Mouse (Mus musculus): Measurements from ENCODE around the gene Spo11. TPM values are rescaled to one million over a fixed set of nuclear protein-coding genes. Genes with fewer than 3 reads are reported as not detected.
A peak's percentile ranks its signal among the peaks of the same experiment; 100 is the strongest.

The Spo11 gene
- polyA plus RNA-seq, 1 experiment from 2014 or later = 0.09 TPM

DNA sequence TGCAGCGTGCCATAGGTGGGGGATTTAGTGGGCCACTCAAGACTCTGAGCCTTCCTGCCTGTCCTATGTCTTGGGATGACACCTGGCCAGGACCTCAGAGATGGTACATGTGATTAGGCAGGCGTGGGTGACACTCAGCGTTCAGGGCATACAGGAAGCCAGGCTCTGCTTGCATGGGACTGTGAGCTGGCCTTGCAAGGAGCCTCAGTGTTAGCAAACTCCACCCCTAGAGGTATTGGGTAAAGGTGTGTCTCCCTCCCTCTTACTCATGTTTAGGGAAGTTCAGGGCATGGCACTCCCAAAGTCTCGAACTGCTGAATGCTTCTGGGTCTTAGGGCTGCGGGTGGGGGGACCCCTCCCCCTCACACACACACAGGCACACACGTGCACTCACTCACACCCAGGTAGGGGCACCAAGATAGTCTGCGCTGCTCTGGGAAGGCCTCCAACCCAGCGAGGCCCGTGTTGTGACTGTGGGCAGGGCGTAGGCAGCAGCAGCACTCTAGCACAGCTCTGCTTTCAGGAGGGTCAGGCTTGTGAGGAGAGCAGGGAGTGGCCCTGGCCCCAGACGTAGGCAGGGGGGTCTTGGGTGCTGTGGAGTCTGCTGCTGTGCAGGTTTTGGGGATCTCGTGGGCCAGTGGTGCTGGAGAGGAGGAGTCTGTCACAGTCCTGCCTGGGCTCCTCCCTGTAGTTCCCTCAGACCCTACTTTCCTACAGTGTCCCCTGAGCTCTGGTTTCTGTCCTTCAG, 53.3 kb downstream of the Spo11 start:
- no peak overlapping the region for H3K4me2 ChIP-seq (ENCODE audit: low read depth, low read length)
- no peak for ATAC-seq (ENCODE audit: low read depth)
- no peaks in the 10 kb centered on the region for H3K9me3 ChIP-seq (ENCODE audit: control insufficient read depth, low read length)
- 88% methylated on average over 12 of the region's 12 CpGs for WGBS
- H3K4me1 ChIP-seq (ENCODE audit: control insufficient read depth, insufficient read depth, low read length) = 0 out of 2 replicates have a peak, but pooled peaks cover 4% of the 10 kb centered on the region
- H3K9ac ChIP-seq (replicated peaks; ENCODE audit: low read depth, low read length) = no peak overlapping the region
- peaks cover 23% of the 10 kb centered on the region for H3K36me3 ChIP-seq (ENCODE audit: control insufficient read depth, insufficient read depth, low read length)
- no peaks in the 10 kb centered on the region for H3K27me3 ChIP-seq (ENCODE audit: control insufficient read depth, insufficient read depth, low read length)
- H3K27ac ChIP-seq (ENCODE audit: low read depth, low read length) = no peak overlapping the region
- no peak overlapping the region for H3K4me3 ChIP-seq (ENCODE audit: low read depth, low read length)

DNA sequence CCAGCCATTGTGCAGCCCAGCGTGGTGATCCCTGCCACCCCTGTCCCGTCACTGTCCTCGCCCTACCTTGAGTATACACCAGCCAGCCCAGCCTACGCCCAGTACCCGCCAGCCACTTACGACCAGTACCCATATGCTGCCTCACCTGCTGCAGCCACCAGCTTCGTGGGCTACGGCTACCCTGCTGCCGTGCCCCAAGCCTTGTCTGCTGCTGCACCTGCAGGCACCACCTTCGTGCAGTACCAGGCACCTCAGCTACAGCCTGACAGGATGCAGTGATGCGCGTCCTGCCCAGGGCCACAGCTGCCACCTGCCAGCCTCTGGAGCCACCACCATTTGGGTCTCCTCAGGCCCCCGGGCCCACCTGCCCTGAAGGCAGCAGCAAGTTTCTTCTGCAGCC, 56.0 kb downstream of the Spo11 start:
- H3K36me3 ChIP-seq (ENCODE audit: control insufficient read depth, insufficient read depth, low read length) = peaks cover 19% of the 10 kb centered on the region
- ATAC-seq (ENCODE audit: low read depth) = peak; percentile 10; the same call in 1 of the 2 replicates
- H3K27ac ChIP-seq (ENCODE audit: low read depth, low read length) = no peak overlapping the region
- no peak overlapping the region for H3K9ac ChIP-seq (replicated peaks; ENCODE audit: low read depth, low read length)
- H3K4me3 ChIP-seq (ENCODE audit: low read depth, low read length) = no peak overlapping the region
- H3K4me1 ChIP-seq (ENCODE audit: control insufficient read depth, insufficient read depth, low read length) = no peaks in the 10 kb centered on the region
- 98% methylated on average over 13 of the region's 13 CpGs for WGBS
- no peaks in the 10 kb centered on the region for H3K9me3 ChIP-seq (ENCODE audit: control insufficient read depth, low read length)
- no peaks in the 10 kb centered on the region for H3K27me3 ChIP-seq (ENCODE audit: control insufficient read depth, insufficient read depth, low read length)
- H3K4me2 ChIP-seq (ENCODE audit: low read depth, low read length) = no peak overlapping the region

- 88% methylated on average over 4 of the region's 4 CpGs for WGBS
- Histone ChIP-seq H3K4me1 (ENCODE audit: control insufficient read depth, insufficient read depth, low read length) (no peaks in the 10 kb centered on the region), H3K9me3 (ENCODE audit: control insufficient read depth, low read length) (no peaks in the 10 kb centered on the region), H3K9ac (replicated peaks; ENCODE audit: low read depth, low read length) (no peak overlapping the region), H3K36me3 (ENCODE audit: control insufficient read depth, insufficient read depth, low read length) (peaks cover 16% of the 10 kb centered on the region), H3K4me3 (ENCODE audit: low read depth, low read length) (no peak overlapping the region), H3K27ac (ENCODE audit: low read depth, low read length) (no peak overlapping the region), H3K27me3 (ENCODE audit: control insufficient read depth, insufficient read depth, low read length) (no peaks in the 10 kb centered on the region), H3K4me2 (ENCODE audit: low read depth, low read length) (no peak overlapping the region)
- no peak for ATAC-seq (ENCODE audit: low read depth)
Measured at GRCm38 (mm10) chr2:173034998-173035397, 57.5 kb downstream of the Spo11 start.

- Histone ChIP-seq H3K27ac (ENCODE audit: low read depth, low read length) (no peak overlapping the region), H3K4me2 (ENCODE audit: low read depth, low read length) (no peak overlapping the region), H3K36me3 (ENCODE audit: control insufficient read depth, insufficient read depth, low read length) (peaks cover 16% of the 10 kb centered on the region), H3K27me3 (ENCODE audit: control insufficient read depth, insufficient read depth, low read length) (no peaks in the 10 kb centered on the region), H3K4me1 (ENCODE audit: control insufficient read depth, insufficient read depth, low read length) (no peaks in the 10 kb centered on the region), H3K9me3 (ENCODE audit: control insufficient read depth, low read length) (no peaks in the 10 kb centered on the region), H3K9ac (replicated peaks; ENCODE audit: low read depth, low read length) (no peak overlapping the region), H3K4me3 (ENCODE audit: low read depth, low read length) (no peak overlapping the region)
- WGBS = 95% methylated on average over 5 of the region's 5 CpGs
- no peak for ATAC-seq (ENCODE audit: low read depth)
Measured at GRCm38 (mm10) chr2:173035653-173036052, 58.2 kb downstream of the Spo11 start.

GRCm38 (mm10) chr2:173036055-173036454, 58.6 kb downstream of the Spo11 start:
- no peak overlapping the region for H3K4me3 ChIP-seq (ENCODE audit: low read depth, low read length)
- no peaks in the 10 kb centered on the region for H3K4me1 ChIP-seq (ENCODE audit: control insufficient read depth, insufficient read depth, low read length)
- no peak overlapping the region for H3K27ac ChIP-seq (ENCODE audit: low read depth, low read length)
- H3K27me3 ChIP-seq (ENCODE audit: control insufficient read depth, insufficient read depth, low read length) = no peaks in the 10 kb centered on the region
- H3K9me3 ChIP-seq (ENCODE audit: control insufficient read depth, low read length) = no peaks in the 10 kb centered on the region
- no peak for ATAC-seq (ENCODE audit: low read depth)
- H3K4me2 ChIP-seq (ENCODE audit: low read depth, low read length) = no peak overlapping the region
- WGBS = 89% methylated on average over 5 of the region's 5 CpGs
- no peak overlapping the region for H3K9ac ChIP-seq (replicated peaks; ENCODE audit: low read depth, low read length)
- H3K36me3 ChIP-seq (ENCODE audit: control insufficient read depth, insufficient read depth, low read length) = peaks cover 16% of the 10 kb centered on the region

DNA sequence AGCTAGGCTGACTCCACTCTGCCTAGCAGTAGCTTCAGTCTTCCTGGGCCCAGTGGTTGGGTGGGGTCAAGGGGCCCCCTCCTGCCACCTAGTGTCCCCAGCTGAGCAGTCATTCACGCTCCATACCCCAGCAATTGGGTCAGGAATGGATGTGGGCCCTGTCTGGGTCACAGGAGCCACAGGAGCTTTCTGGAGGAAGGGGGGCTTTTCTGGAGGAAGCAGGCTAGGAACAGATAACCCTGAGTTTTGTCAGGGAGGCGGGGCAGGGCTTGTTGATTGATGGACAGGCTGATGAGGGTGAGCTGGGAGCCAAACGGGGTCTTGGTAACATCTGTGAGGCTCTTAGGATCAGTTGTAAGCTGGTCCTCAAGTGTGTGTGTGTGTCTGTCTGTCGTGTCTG, 59.1 kb downstream of the Spo11 start:
- no peak overlapping the region for H3K4me3 ChIP-seq (ENCODE audit: low read depth, low read length)
- no peak overlapping the region for H3K4me2 ChIP-seq (ENCODE audit: low read depth, low read length)

GRCm38 (mm10) chr2:173037347-173037746, 59.8 kb downstream of the Spo11 start:
- H3K36me3 ChIP-seq (ENCODE audit: control insufficient read depth, insufficient read depth, low read length) = peaks cover 13% of the 10 kb centered on the region
- no peaks in the 10 kb centered on the region for H3K4me1 ChIP-seq (ENCODE audit: control insufficient read depth, insufficient read depth, low read length)
- H3K9me3 ChIP-seq (ENCODE audit: control insufficient read depth, low read length) = no peaks in the 10 kb centered on the region
- no peak for ATAC-seq (ENCODE audit: low read depth)
- no peak overlapping the region for H3K4me3 ChIP-seq (ENCODE audit: low read depth, low read length)
- no peak overlapping the region for H3K4me2 ChIP-seq (ENCODE audit: low read depth, low read length)
- H3K27me3 ChIP-seq (ENCODE audit: control insufficient read depth, insufficient read depth, low read length) = no peaks in the 10 kb centered on the region
- WGBS = 88% methylated on average over 5 of the region's 5 CpGs
- no peak overlapping the region for H3K9ac ChIP-seq (replicated peaks; ENCODE audit: low read depth, low read length)
- no peak overlapping the region for H3K27ac ChIP-seq (ENCODE audit: low read depth, low read length)

More for the DNA sequence above, 59.1 kb downstream of the Spo11 start:
- 65% methylated on average over 4 of the region's 4 CpGs for WGBS
- Histone ChIP-seq H3K27me3 (ENCODE audit: control insufficient read depth, insufficient read depth, low read length) (no peaks in the 10 kb centered on the region), H3K4me1 (ENCODE audit: control insufficient read depth, insufficient read depth, low read length) (no peaks in the 10 kb centered on the region), H3K9ac (replicated peaks; ENCODE audit: low read depth, low read length) (no peak overlapping the region), H3K9me3 (ENCODE audit: control insufficient read depth, low read length) (no peaks in the 10 kb centered on the region), H3K36me3 (ENCODE audit: control insufficient read depth, insufficient read depth, low read length) (peaks cover 16% of the 10 kb centered on the region), H3K27ac (ENCODE audit: low read depth, low read length) (no peak overlapping the region)
- no peak for ATAC-seq (ENCODE audit: low read depth)

DNA sequence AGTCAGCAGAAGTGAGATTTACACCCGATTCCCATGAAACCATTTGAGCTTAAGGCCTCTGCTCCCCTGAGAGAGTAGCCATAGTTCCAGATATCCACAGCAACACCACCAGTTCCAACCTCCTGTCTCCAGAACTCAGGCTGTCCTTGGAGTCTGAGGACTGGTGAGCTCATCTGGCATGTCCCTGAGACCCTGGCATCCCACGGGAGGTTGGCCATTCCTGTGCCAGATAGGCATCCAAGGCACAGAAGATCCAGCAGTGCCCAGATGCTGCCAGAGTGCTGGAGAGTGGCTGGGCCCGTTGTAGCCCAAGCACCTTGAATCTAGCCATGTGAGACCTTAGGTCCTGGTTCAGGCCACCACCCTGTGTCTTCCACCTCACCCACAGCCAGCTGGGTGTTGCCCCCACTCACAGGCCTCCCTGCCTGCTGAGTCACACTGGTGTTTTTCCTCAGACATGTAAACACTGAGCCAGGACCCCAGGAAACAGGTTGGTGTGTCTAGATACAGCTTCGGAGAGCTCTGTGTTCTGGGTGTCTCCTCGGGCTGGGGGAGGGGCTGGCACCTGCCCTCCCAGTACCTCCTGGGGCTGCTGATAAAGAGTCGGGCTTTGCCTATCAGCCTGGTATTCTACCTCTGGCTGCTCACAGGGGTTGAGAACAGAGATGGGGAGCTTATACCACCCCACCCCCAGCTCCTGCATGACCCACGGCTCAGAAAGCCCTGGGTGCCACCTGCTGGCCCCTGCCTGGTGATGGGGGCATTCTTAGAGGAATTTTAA, 60.5 kb downstream of the Spo11 start:
- no peak overlapping the region for H3K4me3 ChIP-seq (ENCODE audit: low read depth, low read length)
- peaks cover 13% of the 10 kb centered on the region for H3K36me3 ChIP-seq (ENCODE audit: control insufficient read depth, insufficient read depth, low read length)
- no peaks in the 10 kb centered on the region for H3K9me3 ChIP-seq (ENCODE audit: control insufficient read depth, low read length)
- no peak overlapping the region for H3K27ac ChIP-seq (ENCODE audit: low read depth, low read length)
- no peak overlapping the region for H3K9ac ChIP-seq (replicated peaks; ENCODE audit: low read depth, low read length)
- H3K4me2 ChIP-seq (ENCODE audit: low read depth, low read length) = no peak overlapping the region
- H3K4me1 ChIP-seq (ENCODE audit: control insufficient read depth, insufficient read depth, low read length) = no peaks in the 10 kb centered on the region
- WGBS = 74% methylated on average over 7 of the region's 7 CpGs
- ATAC-seq (ENCODE audit: low read depth) = no peak
- no peaks in the 10 kb centered on the region for H3K27me3 ChIP-seq (ENCODE audit: control insufficient read depth, insufficient read depth, low read length)

GRCm38 (mm10) chr2:173039041-173039440, 61.5 kb downstream of the Spo11 start:
- no peak for ATAC-seq (ENCODE audit: low read depth)
- H3K4me2 ChIP-seq (ENCODE audit: low read depth, low read length) = no peak overlapping the region
- H3K36me3 ChIP-seq (ENCODE audit: control insufficient read depth, insufficient read depth, low read length) = peaks cover 6% of the 10 kb centered on the region; the same call in 1 of the 2 replicates
- WGBS = 96% methylated on average over 4 of the region's 4 CpGs
- H3K27me3 ChIP-seq (ENCODE audit: control insufficient read depth, insufficient read depth, low read length) = no peaks in the 10 kb centered on the region
- no peaks in the 10 kb centered on the region for H3K9me3 ChIP-seq (ENCODE audit: control insufficient read depth, low read length)
- no peak overlapping the region for H3K27ac ChIP-seq (ENCODE audit: low read depth, low read length)
- no peak overlapping the region for H3K4me3 ChIP-seq (ENCODE audit: low read depth, low read length)
- no peaks in the 10 kb centered on the region for H3K4me1 ChIP-seq (ENCODE audit: control insufficient read depth, insufficient read depth, low read length)
- no peak overlapping the region for H3K9ac ChIP-seq (replicated peaks; ENCODE audit: low read depth, low read length)
